Mouse (Mus musculus) kidney, adult 2 months (tissue): Measurements from ENCODE around the gene Snapc5.

Experiments
- CTCF ChIP-seq: fragments of 200-500 bp; conservative IDR thresholded peaks from 2 replicates; pipeline ENCODE4 v1.5.1; 2011; ENCODE audit warnings: low read depth, mild to moderate bottlenecking, control low read depth, low read length, moderate library complexity, mixed read lengths; ENCODE audit not compliant: insufficient read depth, insufficient read length
- POLR2A ChIP-seq: fragments of 200-500 bp; IDR thresholded peaks from one replicate; pipeline ENCODE4 v1.6.1; 2011; ENCODE audit warnings: low read depth, low read length, control low read depth

DNA sequence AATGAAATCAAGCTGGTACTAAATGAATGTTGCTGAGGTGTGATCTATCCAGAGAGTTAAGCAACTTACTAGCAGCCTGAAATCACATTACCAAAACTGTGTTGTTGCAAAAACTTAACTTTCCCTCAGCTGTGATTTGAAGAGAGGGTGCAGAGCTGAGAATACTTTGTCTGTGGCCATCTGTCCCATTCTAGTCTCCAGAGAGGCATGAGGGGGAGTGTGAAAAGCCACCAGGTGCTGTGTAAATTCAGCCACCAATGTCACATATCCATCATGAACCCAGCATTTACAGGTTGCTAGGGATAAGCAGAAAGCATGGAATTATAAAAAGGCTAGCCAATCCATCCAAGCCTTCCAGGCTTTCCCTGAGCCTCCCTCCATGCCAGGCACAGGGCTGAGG lies 49.9 kb downstream of the Snapc5 start:
- no peak for TF ChIP-seq POLR2A
- TF ChIP-seq CTCF = no peak
